Mouse (Mus musculus): Measurements from ENCODE around the gene Abcc4. TPM values are rescaled to one million over a fixed set of nuclear protein-coding genes. Genes with fewer than 3 reads are reported as not detected.

Gene Abcc4
- 10 to 100 TPM in 1 of 2 experiments, 1 to 10 TPM in 1; 7.8 to 10.0 TPM for total RNA-seq (2021)
- long read RNA-seq, experiment 1, full-length matches to known transcripts = 1 of 6 reads
- long read RNA-seq, experiment 1, partial matches to known transcripts = 1 of 6 reads
- long read RNA-seq, experiment 1, other reads (novel, unspliced or antisense) = 4 of 6 reads
- long read RNA-seq, experiment 2, full-length matches to known transcripts = 1 of 7 reads
- long read RNA-seq, experiment 2, partial matches to known transcripts = 3 of 7 reads
- long read RNA-seq, experiment 2, other reads (novel, unspliced or antisense) = 3 of 7 reads

DNA sequence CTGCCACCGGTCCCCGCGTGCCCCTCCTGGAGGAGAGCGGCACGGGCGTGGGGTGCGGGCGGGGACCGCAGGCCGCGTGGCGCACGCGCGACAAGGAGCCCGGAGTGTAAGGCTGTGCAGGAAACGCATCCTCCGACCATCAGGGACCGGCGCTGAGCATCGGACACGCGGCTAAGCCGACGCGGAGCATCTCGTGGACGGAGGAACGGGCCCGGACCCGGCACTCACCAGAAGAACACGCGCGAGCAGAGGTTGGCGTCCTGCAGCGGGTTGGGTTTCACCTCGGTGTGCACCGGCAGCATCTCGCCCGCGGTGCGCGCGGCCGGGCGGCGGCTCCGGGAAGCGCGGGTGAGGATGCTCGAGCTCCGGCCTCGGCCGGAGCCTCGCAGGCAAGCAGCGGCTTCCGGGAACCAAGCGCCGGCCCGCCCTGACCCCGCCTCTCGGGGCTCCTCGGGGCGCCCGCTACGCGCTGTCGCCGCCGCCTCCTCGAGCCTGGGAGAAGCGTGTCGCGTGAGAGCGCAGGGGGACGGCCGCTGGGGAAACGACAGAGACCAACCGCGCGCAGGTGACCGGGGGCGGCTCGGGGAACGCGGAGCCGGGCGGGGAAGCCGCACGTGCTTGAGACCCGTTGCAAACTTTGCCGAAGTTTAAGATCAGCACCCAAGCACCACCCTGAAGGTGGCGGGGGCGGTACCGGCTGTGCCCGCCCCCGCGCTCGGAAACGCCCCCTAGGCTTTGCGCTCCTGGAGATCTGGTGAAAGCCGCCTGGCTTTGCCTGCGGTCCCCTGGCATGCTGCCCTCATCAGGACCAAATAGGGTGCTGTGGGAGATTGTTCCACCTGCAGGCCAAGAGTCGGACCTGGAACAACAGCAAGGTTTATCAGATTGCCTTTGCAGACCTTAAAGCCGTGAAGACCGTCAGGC, at the start of gene Abcc4:
Abcc4 (minus strand) TSS at position 412 of the 924 bp plus-strand sequence.
- DNase-seq (ENCODE audit: low spot score) = peak; percentile 88

- DNase-seq (ENCODE audit: low spot score) = no peak
Measured at GRCm38 (mm10) chr14:118751193-118751753, 45.3 kb upstream of the Abcc4 start.

DNA sequence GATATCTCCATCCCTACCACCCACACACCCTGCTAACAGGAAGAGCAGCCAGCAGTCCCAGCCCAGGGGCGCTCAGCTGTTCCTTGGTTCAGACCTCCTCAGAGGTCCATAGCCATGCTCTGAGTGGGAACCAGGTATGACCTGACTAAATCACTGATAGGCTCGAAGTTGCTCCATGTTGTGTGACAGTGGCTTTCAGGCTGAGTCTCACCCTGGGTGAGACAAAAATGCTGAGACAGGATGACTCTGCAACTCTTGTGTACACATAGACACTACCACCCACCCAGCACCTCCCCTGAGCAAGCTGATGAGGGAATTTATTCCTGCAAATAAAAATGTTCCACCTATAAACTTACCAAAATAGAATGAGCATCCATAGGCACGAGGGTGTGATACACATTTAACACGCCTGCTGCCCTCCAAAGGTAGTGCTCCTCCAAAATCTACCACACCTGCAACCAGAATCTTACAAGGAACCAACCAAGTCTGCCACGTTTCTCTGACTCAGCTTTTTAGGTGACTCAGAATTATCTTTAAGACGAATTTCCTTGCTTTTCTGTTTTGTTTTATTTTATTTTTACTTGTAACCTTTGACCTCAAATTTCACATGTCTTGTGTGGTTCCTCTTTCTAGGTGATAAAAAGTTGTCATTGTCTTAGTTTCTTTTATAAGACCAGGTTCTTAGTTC, 44.6 kb upstream of the Abcc4 start:
- no peak for DNase-seq (ENCODE audit: low spot score)

DNA sequence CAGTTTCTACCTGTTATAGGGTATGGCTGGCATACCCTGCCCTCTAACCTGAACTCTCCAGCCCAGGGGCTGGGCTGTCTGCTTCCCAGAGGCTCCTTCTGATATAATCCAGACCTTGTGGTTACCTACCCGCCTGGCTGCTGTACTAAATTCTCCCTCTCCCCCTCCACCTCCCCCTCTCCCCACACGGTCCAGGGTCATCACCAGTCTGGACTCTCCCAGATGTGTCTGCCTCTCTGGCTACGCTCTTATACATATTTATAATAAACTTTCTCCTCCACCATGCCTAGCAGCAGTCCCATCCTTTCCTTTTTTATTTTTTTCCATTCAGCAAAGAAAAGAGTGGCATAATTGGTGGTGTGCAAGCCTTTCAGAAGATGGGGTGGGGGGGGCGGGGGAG, 43.7 kb upstream of the Abcc4 start:
- no peak for DNase-seq (ENCODE audit: low spot score)

DNA sequence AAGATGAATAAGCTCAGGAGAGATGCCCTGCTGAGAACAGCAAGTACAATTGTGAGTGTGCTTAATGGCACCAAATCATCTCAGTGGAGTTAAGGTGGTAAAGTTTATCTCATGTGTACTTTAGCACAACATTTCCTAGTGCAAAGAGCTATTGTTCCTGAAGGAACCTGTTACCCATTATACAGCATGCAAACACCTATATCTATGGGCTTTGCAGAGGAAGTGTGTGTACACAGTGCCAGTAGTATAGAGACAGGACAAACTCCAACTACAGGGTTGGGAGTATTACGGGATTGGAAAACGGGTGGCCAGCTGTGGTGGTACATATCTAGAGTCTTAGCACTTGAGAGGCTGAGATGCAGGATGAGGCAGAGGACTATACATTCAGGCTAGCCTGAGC, 43.0 kb upstream of the Abcc4 start:
- DNase-seq (ENCODE audit: low spot score) = no peak

- no peak for DNase-seq (ENCODE audit: low spot score)
Measured at GRCm38 (mm10) chr14:118742862-118743261, 36.8 kb upstream of the Abcc4 start.

DNA sequence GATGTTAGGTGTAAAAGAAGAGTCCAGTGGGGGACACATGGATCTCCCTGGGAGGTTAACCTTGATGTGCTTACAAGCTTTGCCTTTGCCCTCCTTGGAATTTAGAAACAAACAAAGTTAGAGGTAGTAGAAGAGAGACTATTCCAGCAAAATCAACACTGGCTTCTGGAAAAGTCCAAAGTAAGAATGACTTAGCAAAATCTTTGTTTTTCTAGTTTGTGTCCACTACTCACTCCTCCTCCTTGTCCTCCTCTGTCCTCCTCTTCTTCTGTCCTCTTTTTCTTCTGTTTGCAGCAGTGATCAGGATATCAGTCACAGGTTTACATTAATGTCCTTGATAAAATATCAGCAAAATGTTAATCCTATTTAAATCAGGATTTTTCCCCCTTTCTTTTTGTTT, 35.8 kb upstream of the Abcc4 start:
- DNase-seq (ENCODE audit: low spot score) = no peak

GRCm38 (mm10) chr14:118737251-118737888, 31.4 kb upstream of the Abcc4 start:
- DNase-seq (ENCODE audit: low spot score) = no peak

DNA sequence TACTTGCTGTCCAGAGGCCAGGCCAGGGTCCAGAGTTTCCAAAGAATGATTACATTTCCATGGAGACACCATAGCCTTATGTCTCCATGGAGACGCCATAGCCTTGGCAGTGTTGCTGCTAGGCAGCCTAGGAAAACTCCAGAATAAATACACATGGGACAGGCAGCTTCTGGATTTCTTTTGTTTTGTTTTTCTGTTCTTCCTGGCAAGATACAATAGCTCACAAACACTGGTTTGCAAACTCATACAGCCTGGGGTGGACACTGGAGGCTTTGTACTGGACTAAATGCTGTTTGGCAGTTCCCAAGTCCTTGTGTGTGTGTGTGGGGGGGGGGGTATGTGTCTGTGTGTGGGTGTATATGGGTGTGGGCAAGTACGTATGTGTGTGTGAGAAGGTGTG, 29.1 kb upstream of the Abcc4 start:
- no peak for DNase-seq (ENCODE audit: low spot score)

- DNase-seq (ENCODE audit: low spot score) = no peak
Measured at GRCm38 (mm10) chr14:118733146-118733545, 27.1 kb upstream of the Abcc4 start.

GRCm38 (mm10) chr14:118730631-118731030, 24.6 kb upstream of the Abcc4 start:
- no peak for DNase-seq (ENCODE audit: low spot score)

DNA sequence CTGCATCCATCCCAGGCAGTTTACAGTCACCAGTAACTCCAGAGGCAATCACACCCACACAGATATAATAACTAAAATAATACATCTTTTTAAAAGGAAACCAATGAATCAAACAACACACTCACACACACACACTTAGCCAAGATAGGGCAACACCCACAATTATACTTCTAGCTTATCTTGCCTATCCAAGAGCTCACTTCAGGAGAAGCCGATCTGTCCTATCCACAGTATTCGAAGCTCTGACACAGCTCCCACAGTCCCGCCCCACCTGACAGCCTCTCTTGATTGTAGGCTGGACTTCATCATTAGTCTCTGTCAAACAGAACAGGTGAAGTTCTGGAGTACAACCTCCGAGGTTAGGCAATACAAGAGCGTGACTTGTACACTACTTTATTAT, 19.4 kb upstream of the Abcc4 start:
- DNase-seq (ENCODE audit: low spot score) = no peak

DNA sequence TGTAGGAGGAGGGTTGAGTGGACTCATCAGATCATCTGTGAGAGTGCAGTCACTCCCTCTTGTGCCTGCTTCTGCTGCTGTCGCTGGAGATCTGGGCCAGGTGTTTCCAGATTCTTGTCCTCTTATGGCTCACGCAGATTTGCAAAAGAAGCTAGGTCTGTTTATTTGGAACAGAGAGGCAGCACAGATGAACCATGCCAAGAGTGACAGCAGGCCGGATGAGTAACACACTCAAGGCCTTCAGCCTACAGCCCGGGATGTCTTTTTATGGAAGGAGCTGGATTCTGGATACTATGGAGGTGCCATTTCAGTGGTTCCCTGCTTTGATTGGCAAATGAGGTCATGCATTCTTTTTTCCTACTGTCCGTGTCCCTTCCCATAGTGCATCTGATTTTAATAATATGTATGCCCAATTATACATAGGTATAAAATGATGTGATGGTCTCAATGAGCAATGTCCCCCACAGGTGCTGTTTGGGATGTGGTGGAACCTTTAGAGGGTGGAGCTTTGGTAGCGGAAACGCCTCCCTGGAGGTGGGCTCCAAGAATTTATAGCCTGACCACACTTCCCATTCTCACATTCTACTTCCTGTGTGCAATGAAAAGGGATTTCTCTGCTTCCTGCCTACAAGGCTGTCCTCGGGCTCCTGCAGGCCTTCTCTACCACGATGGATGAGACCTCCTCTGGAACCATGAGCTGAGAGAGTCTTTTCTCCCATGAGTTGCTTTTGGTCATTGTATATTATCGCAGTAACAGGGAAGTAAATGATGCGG, 18.1 kb upstream of the Abcc4 start:
- no peak for DNase-seq (ENCODE audit: low spot score)

- DNase-seq (ENCODE audit: low spot score) = no peak
Measured at GRCm38 (mm10) chr14:118719566-118720174, 13.7 kb upstream of the Abcc4 start.

DNA sequence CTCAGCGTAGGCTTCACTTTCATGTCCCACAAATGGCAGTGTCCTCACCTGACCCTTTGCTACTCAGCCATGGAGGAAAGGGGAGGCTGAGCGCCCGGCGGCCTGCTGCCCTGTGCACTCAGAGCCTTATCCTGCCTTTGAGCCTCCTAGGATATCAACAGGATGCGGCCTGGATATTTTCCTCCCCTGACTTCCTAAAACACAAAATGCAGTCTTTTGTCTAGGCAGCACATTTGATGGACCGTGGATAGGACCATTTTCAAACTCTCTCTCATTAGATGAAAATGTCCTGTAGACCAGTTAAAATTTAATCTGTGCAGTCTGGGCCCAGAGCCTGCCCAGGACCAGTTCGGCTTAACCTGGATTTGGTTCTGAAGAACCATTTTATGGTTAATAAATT, 12.6 kb upstream of the Abcc4 start:
- peak; percentile 31 for DNase-seq (ENCODE audit: low spot score)

DNA sequence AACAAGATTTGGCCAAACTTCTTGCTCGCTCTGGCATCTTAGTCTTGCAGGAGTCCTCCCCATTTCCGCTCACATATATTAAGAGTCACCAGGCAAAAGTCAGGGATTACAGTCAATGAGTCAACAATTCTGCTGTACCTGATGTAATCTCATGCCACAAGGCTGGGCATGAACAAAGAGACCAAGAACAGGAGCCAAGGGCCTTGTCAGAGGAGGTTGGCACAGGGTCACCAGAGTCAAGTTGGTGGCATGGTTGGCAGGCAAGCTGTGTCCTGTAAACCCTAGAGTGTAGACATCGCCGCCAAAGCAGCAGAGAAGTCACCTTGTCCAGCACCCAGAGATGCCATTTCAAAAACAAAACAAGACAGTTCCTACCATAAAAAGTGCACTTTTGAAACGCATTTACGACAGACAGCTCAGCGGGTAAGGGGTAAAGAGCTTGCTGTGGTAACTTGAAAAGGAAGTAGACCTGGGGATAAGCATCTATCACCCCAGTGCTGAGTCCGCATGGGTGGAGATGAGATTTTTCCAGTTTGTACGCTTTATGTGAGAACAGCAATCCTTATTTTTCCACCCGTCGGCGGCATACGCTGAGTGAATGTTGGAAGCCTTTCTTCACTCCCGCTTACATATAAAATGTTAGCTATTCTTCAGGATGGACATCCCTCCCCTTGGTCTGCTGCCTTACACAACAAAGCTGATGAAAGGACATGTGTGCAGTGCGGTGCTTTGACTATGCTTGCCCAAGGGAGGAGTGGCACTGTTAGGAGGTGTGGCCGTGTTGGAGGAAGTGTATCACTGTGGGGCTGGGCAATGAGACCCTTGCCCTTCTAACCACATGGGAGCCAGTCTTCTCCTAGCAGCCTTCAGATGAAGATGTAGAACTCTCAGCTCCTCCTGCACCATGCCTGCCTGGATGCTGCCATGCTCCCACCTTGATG, 10.6 kb upstream of the Abcc4 start:
- no peak for DNase-seq (ENCODE audit: low spot score)

GRCm38 (mm10) chr14:118714720-118715119, 8.7 kb upstream of the Abcc4 start:
- DNase-seq (ENCODE audit: low spot score) = no peak

DNA sequence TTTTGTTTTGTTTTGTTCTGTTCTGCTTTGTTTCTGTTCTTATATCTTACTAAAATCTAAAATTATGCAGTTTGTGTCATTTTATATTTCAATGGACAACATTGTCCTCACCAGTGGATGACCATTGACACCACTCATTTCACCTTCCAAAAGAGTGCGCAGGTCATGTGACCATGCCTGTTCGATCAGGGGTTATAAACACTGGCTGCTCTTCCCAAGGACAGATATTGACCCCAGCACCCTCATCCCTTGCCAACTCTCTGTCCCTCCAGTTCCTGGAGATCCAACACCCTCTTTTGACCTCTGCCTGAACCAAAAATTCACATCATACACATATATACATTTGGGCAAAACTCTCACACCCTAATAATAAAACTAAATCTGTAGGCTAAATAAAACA, 8.3 kb upstream of the Abcc4 start:
- no peak for DNase-seq (ENCODE audit: low spot score)

- no peak for DNase-seq (ENCODE audit: low spot score)
Measured at GRCm38 (mm10) chr14:118713869-118714268, 7.8 kb upstream of the Abcc4 start.
